Mouse (Mus musculus) liver, adult 2 months (tissue): ENCODE results near the gene Adgre5.

ENCODE experiments used
- CTCF ChIP-seq: fragments of 200-500 bp; IDR thresholded peaks from 2 replicates; pipeline ENCODE4 v1.5.1; 2011; ENCODE audit warnings: low read depth, low read length, control low read depth
- POLR2A ChIP-seq: fragments of 200-500 bp; IDR thresholded peaks from 2 replicates; pipeline ENCODE4 v1.6.1; 2011; ENCODE audit warnings: low read length, control low read depth; ENCODE audit not compliant: insufficient read depth; ENCODE audit errors: extremely low read depth

- no peak for TF ChIP-seq POLR2A
- no peak for TF ChIP-seq CTCF
These were observed 43.5 kb downstream of the Adgre5 start for GRCm38 (mm10) chr8:83697374-83698220.
